Mouse (Mus musculus): ENCODE data around the gene Ttyh2.

The Ttyh2 gene

GRCm38 (mm10) chr11:114699511-114699910 lies 24.3 kb downstream of the Ttyh2 start:
- in situ Hi-C loops (cut with MboI; ENCODE audit: low sequenced_read_pairs): no loop called here

- in situ Hi-C loops (cut with MboI; ENCODE audit: low sequenced_read_pairs): no loop called here
Observed at GRCm38 (mm10) chr11:114702311-114702995, 27.2 kb downstream of the Ttyh2 start.

- in situ Hi-C loops (cut with MboI; ENCODE audit: low sequenced_read_pairs): no loop called here
Observed at GRCm38 (mm10) chr11:114702996-114703361, 27.7 kb downstream of the Ttyh2 start.

- in situ Hi-C loops (cut with MboI; ENCODE audit: low sequenced_read_pairs): no loop called here
Observed at GRCm38 (mm10) chr11:114704071-114704913, 29.1 kb downstream of the Ttyh2 start.

- in situ Hi-C loops (cut with MboI; ENCODE audit: low sequenced_read_pairs): no loop called here
Observed at GRCm38 (mm10) chr11:114706358-114706757, 31.1 kb downstream of the Ttyh2 start.

- in situ Hi-C loops (cut with MboI; ENCODE audit: low sequenced_read_pairs): no loop called here
Observed at GRCm38 (mm10) chr11:114711393-114711792, 36.2 kb downstream of the Ttyh2 start.

GRCm38 (mm10) chr11:114711861-114712260 lies 36.6 kb downstream of the Ttyh2 start:
- in situ Hi-C loops (cut with MboI; ENCODE audit: low sequenced_read_pairs): no loop called here

- in situ Hi-C loops (cut with MboI; ENCODE audit: low sequenced_read_pairs): no loop called here
Observed at GRCm38 (mm10) chr11:114714526-114714925, 39.3 kb downstream of the Ttyh2 start.

- in situ Hi-C loops (cut with MboI; ENCODE audit: low sequenced_read_pairs): no loop called here
Observed at GRCm38 (mm10) chr11:114715531-114715930, 40.3 kb downstream of the Ttyh2 start.

- in situ Hi-C loops (cut with MboI; ENCODE audit: low sequenced_read_pairs): no loop called here
Observed at GRCm38 (mm10) chr11:114720535-114720934, 45.3 kb downstream of the Ttyh2 start.

- in situ Hi-C loops (cut with MboI; ENCODE audit: low sequenced_read_pairs): no loop called here
Observed at GRCm38 (mm10) chr11:114722438-114722837, 47.2 kb downstream of the Ttyh2 start.

- in situ Hi-C loops (cut with MboI; ENCODE audit: low sequenced_read_pairs): no loop called here
Observed at GRCm38 (mm10) chr11:114723030-114723429, 47.8 kb downstream of the Ttyh2 start.

- in situ Hi-C loops (cut with MboI; ENCODE audit: low sequenced_read_pairs): no loop called here
Observed at GRCm38 (mm10) chr11:114724787-114725590, 49.8 kb downstream of the Ttyh2 start.

- in situ Hi-C loops (cut with MboI; ENCODE audit: low sequenced_read_pairs): no loop called here
Observed at GRCm38 (mm10) chr11:114726965-114727825, 52.0 kb downstream of the Ttyh2 start, which contains the start of gene Dnaic2. Dnaic2 (plus strand) TSS chr11:114727408.

- in situ Hi-C loops (cut with MboI; ENCODE audit: low sequenced_read_pairs): no loop called here
Observed at GRCm38 (mm10) chr11:114727826-114728186, 52.6 kb downstream of the Ttyh2 start.

GRCm38 (mm10) chr11:114728333-114728732 lies 53.1 kb downstream of the Ttyh2 start:
- in situ Hi-C loops (cut with MboI; ENCODE audit: low sequenced_read_pairs): no loop called here

GRCm38 (mm10) chr11:114729832-114730363 lies 54.7 kb downstream of the Ttyh2 start:
- in situ Hi-C loops (cut with MboI; ENCODE audit: low sequenced_read_pairs): no loop called here

GRCm38 (mm10) chr11:114731711-114732110 lies 56.5 kb downstream of the Ttyh2 start:
- in situ Hi-C loops (cut with MboI; ENCODE audit: low sequenced_read_pairs): no loop called here

- in situ Hi-C loops (cut with MboI; ENCODE audit: low sequenced_read_pairs): no loop called here
Observed at GRCm38 (mm10) chr11:114732890-114733289, 57.7 kb downstream of the Ttyh2 start.

GRCm38 (mm10) chr11:114736111-114736510 lies 60.9 kb downstream of the Ttyh2 start:
- in situ Hi-C loops (cut with MboI; ENCODE audit: low sequenced_read_pairs): no loop called here

All from CH12F3 (cell line).